Mouse (Mus musculus) forebrain, embryonic 12.5 days (tissue): ENCODE results near the gene Xpr1. TPM values are rescaled to one million over a fixed set of nuclear protein-coding genes. Genes with fewer than 3 reads are reported as not detected.
A peak's percentile ranks its signal among the peaks of the same experiment; 100 is the strongest.

ENCODE experiments used
- ATAC-seq: fragments of 200-750 bp; cut with Nextera tagmentation; 2 replicates; pipeline ENCODE4 v1.8.0; 2017; ENCODE audit warnings: moderate TSS enrichment; ENCODE audit not compliant: low FRiP score
- H3K27ac ChIP-seq: fragments of 300-500 bp; sonication (generic); 2 replicates; pipeline ENCODE4 v1.5.1; 2016; ENCODE audit warnings: mild to moderate bottlenecking
- H3K27me3 ChIP-seq: fragments of 300-500 bp; sonication (generic); 2 replicates; pipeline ENCODE4 v1.6.1; 2016; ENCODE audit warnings: mild to moderate bottlenecking
- H3K36me3 ChIP-seq: fragments of 300-500 bp; sonication (generic); replicated peaks from 2 replicates; pipeline ENCODE4 v1.6.1; 2016; ENCODE audit warnings: mild to moderate bottlenecking
- H3K4me1 ChIP-seq: fragments of 300-500 bp; sonication (generic); 2 replicates; pipeline ENCODE4 v1.6.1; 2016
- H3K4me2 ChIP-seq: fragments of 300-500 bp; sonication (generic); 2 replicates; pipeline ENCODE4 v1.6.1; 2016; ENCODE audit warnings: mild to moderate bottlenecking, moderate library complexity
- H3K4me3 ChIP-seq: fragments of 300-500 bp; sonication (generic); replicated peaks from 2 replicates; pipeline ENCODE4 v1.5.1; 2016; ENCODE audit warnings: mild to moderate bottlenecking
- H3K9ac ChIP-seq: fragments of 300-500 bp; sonication (generic); 2 replicates; pipeline ENCODE4 v1.6.1; 2016; ENCODE audit warnings: mild to moderate bottlenecking
- H3K9me3 ChIP-seq: fragments of 300-500 bp; sonication (generic); 2 replicates; pipeline ENCODE4 v1.6.1; 2016
- WGBS: fragments of 180-500 bp; shearing (Covaris S2); methylation state at CpG from one replicate; pipeline ENCODE4 v1.1.7; 2016; 5-methylcytosine and 5-hydroxymethylcytosine counted together
- polyA plus RNA-seq: library from polyadenylated mRNA; unstranded; fragments of >200 nt; fragmentation: Nextera tagmentation; extraction: Ambion mirVana; gene quantifications from 2 replicates; pipeline ENCODE4 v1.2.1, GENCODE M21; 2016

Gene Xpr1
- 32.7 and 34.8 TPM in 2 replicates for polyA plus RNA-seq

DNA sequence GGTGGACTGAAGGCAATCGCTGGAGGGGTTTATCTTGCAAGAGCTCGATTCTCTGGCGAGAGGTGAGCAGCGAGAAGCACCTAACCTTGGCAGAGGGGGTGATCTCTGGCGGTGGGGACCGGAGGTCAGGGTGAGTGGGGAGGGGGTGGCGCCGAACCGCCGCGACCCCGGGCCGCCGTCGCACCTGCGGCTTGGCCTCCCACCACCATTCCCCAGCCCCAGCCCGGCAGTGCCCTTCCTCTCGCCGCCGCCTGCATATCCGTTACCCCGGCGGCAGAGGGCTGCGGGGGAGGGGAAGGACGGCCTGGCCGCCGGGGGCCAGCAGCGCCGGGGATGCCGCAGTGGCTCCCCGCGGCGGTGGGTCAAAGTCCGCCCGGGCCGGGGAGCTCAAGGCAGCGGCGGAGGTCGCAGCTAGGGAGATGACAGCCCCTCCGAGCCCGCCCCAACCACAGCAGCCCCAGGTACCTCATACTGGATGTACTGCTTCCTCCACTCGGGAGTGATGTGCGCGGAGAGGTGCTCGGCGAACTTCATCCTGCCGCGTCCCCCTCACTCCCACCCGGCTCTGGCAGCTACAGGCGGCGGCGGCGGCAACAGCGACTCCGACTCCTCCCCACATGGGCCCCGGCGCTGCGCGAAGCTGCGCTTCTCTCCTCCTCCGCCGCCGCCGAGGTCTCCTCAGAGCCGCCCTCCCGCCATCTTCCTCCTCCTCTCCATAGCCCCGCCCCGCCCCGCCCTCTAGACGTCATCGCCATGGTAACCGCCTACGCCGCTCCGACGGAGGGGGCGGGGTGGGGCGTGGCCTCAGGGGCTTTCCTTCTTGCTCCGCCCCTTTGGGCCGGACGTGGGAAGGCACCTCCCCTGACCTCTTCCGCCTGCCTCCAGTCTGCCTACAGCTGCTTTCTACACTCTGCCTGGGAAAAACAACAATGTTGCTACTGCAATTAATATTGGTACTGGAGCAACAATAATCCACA, at the start of gene Xpr1:
Gene Xpr1 (minus strand): TSS at position 715 of the 977 bp plus-strand sequence.
- peak within 1 kb of the TSS; percentile 94 for H3K27ac ChIP-seq
- H3K4me2 ChIP-seq = peak within 1 kb of the TSS; percentile 62
- peaks cover 2% of the 10 kb centered on the region; the same call in 1 of the 2 replicates for H3K4me1 ChIP-seq
- no peaks in the 10 kb centered on the region for H3K36me3 ChIP-seq
- H3K9ac ChIP-seq = peak within 1 kb of the TSS; percentile 88
- no peaks in the 10 kb centered on the region for H3K27me3 ChIP-seq
- WGBS = under 1% methylated on average over 75 of the region's 82 CpGs
- H3K9me3 ChIP-seq = no peaks in the 10 kb centered on the region
- peak within 1 kb of the TSS; percentile 93 for H3K4me3 ChIP-seq
- peak; percentile 94 for ATAC-seq

DNA sequence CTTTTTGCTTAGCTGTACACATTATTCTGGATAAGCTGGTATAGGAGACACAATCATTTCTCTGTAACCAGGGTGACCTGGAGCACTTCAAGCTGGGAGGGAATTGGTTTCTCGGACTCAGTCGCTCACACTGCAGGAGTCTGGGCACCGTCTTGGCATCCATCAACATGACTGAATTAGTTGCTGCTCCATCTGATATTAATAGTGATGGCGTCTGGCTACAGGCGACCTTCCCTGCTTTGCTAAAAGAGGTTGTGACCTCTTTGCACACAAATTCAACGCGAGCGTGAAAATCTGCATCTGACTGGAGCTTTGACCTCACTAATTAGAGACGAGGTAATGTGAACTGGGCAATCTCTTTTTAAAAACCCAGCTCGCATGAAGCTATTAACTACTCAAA, 46.2 kb upstream of the Xpr1 start:
- no peak overlapping the region for H3K9ac ChIP-seq
- WGBS = 12% methylated on average over 10 of the region's 10 CpGs
- no peak overlapping the region; the same call in 1 of the 2 replicates for H3K4me2 ChIP-seq
- H3K4me3 ChIP-seq = no peak overlapping the region
- no peak overlapping the region for H3K27ac ChIP-seq
- H3K36me3 ChIP-seq = no peaks in the 10 kb centered on the region
- no peaks in the 10 kb centered on the region for H3K9me3 ChIP-seq
- no peaks in the 10 kb centered on the region for H3K27me3 ChIP-seq
- ATAC-seq = peak; percentile 67
- H3K4me1 ChIP-seq = peaks cover 15% of the 10 kb centered on the region

DNA sequence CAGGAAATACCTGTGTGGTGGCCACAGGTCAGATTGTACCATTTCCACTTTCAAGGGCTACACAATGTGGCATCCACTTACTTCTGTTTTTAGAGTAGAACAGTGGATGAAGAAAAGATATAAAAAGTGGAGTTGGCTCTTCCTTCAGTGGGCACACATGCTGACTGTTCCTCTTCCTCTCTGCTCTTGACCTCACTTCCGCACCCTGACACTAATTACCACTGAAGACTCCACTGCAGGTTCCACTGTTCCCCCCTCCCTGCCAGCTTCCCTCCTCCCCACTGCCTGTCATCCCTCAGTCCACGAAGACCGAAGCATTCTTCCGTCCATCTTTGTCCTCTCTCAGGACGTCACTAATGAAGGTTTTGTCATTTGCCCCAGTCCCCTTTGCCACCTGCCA, 45.4 kb upstream of the Xpr1 start:
- H3K27me3 ChIP-seq = no peaks in the 10 kb centered on the region
- no peak overlapping the region for H3K4me2 ChIP-seq
- no peaks in the 10 kb centered on the region for H3K9me3 ChIP-seq
- H3K9ac ChIP-seq = no peak overlapping the region
- peaks cover 15% of the 10 kb centered on the region for H3K4me1 ChIP-seq
- no peak for ATAC-seq
- 64% methylated on average over 5 of the region's 5 CpGs for WGBS
- no peaks in the 10 kb centered on the region for H3K36me3 ChIP-seq
- H3K4me3 ChIP-seq = no peak overlapping the region
- H3K27ac ChIP-seq = no peak overlapping the region

DNA sequence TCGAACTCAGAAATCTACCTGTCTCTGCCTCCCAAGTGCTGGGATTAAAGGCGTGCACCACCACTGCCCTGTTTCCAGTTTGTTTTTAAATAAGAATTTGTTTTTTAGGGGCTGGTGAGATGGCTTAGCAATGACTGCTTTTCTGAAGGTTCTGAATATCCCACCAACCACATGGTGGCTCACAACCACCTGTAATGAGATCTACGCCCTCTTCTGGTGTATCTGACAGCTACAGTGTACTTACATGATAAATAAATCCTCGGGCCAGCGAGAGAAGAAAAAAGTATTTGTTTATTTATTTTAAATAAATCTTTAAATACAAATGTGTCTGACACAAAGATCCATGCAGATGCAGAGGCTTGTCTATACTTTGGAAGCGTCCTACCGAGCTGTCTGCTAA, 40.3 kb upstream of the Xpr1 start:
- no peak overlapping the region for H3K4me2 ChIP-seq
- H3K4me1 ChIP-seq = peaks cover 5% of the 10 kb centered on the region; the same call in 1 of the 2 replicates
- no peak overlapping the region for H3K9ac ChIP-seq
- WGBS = 87% methylated on average over 7 of the region's 7 CpGs
- H3K27me3 ChIP-seq = 0 out of 2 replicates have a peak, but pooled peaks cover 3% of the 10 kb centered on the region
- H3K27ac ChIP-seq = no peak overlapping the region
- no peak overlapping the region for H3K4me3 ChIP-seq
- no peak for ATAC-seq
- H3K9me3 ChIP-seq = no peaks in the 10 kb centered on the region
- no peaks in the 10 kb centered on the region for H3K36me3 ChIP-seq

DNA sequence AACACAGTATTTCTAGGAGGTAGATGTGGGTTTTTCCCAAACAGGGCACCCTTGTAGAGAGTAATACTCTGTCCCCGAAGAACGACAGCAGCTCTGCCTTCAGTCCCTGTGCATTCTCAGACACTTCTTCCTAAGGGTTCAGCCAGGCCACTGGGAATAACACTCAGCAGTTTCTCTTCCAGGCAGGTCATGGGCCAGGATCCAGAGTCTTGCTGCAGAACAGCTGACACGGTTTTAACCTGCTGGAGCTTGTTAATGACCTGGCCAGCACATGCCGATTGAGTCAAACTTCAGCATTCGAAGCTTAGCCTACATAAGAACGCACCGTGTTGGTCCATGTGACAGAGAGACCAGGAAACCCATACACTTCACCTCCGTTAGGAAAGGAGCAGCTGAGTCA, 36.0 kb upstream of the Xpr1 start:
- Histone ChIP-seq H3K4me1 (no peaks in the 10 kb centered on the region), H3K9me3 (no peaks in the 10 kb centered on the region), H3K9ac (no peak overlapping the region), H3K27me3 (0 out of 2 replicates have a peak, but pooled peaks cover 3% of the 10 kb centered on the region), H3K27ac (no peak overlapping the region), H3K4me3 (no peak overlapping the region), H3K4me2 (no peak overlapping the region), H3K36me3 (no peaks in the 10 kb centered on the region)
- WGBS = 90% methylated on average over 8 of the region's 8 CpGs
- ATAC-seq = no peak

DNA sequence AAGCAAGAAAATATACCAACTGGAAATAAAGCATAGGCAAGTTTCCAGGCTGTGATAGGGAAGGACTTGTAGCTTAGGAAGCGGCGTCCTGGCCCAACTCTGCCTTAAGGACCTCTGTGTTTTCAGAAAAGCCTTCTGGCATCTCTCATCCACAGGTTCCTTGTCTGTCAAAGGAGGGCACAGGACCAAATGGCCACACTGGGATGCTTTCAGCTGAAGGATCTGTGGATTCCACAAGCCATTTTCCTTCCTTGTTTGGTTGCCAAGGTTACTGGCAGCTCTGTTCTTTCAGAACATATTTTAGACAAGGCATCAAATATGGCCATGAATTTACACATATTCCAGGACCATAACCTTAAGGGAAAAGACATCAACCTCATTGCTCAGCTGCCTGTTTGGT, 31.7 kb upstream of the Xpr1 start:
- ATAC-seq = no peak
- no peak overlapping the region for H3K9ac ChIP-seq
- 79% methylated on average over 2 of the region's 2 CpGs for WGBS
- no peaks in the 10 kb centered on the region for H3K36me3 ChIP-seq
- H3K4me2 ChIP-seq = no peak overlapping the region
- no peaks in the 10 kb centered on the region for H3K9me3 ChIP-seq
- 0 out of 2 replicates have a peak, but pooled peaks cover 3% of the 10 kb centered on the region for H3K27me3 ChIP-seq
- H3K4me1 ChIP-seq = no peaks in the 10 kb centered on the region
- no peak overlapping the region for H3K27ac ChIP-seq
- H3K4me3 ChIP-seq = no peak overlapping the region

DNA sequence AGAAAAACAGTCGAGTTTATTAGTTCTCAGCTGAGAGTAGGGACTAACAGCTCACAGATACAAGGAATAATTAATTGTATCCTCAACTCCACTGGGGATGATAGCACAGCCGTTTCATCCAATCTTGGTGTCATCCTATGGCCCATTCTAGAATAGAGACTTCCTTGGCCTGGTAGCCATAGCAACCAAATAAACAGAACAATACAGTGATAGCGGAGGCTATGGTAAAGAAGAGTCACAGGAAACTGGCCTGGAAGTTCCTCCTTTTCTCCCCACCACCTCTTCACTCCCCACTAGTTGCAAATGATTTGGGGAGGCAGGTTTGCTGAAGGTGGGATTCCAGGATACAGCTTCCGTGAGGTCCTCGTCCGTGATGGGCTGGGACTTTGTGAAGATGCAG, 30.1 kb upstream of the Xpr1 start:
- 79% methylated on average over 6 of the region's 6 CpGs for WGBS
- H3K9me3 ChIP-seq = no peaks in the 10 kb centered on the region

DNA sequence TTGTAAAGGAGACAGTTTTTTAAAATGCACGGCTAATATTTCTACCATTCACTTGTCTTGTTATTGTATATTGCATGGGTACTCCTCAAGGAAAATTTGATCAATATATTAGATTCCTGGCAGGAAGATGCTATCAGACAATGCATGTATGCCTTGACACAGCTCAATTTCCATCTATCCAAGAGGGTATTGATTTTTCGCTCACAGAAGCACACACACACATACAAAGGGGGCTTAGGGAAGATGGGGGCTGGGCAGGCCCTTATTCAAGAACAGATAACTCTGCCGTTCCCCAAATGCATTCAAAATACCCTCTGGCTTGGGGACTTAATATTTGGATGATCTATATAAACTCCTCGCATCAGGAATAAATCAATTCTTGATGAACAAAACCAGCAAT, 25.9 kb upstream of the Xpr1 start:
- WGBS = 79% methylated on average over 4 of the region's 4 CpGs
- no peaks in the 10 kb centered on the region for H3K9me3 ChIP-seq
- peak overlapping the region; percentile 56; the same call in 1 of the 2 replicates for H3K27ac ChIP-seq
- no peaks in the 10 kb centered on the region for H3K27me3 ChIP-seq
- peak; percentile 75; the same call in 1 of the 2 replicates for ATAC-seq
- H3K4me3 ChIP-seq = no peak overlapping the region
- H3K36me3 ChIP-seq = no peaks in the 10 kb centered on the region
- H3K9ac ChIP-seq = no peak overlapping the region
- H3K4me2 ChIP-seq = no peak overlapping the region
- peaks cover 17% of the 10 kb centered on the region; the same call in 1 of the 2 replicates for H3K4me1 ChIP-seq

More for the DNA sequence above, 30.1 kb upstream of the Xpr1 start:
- no peak overlapping the region for H3K4me3 ChIP-seq
- no peaks in the 10 kb centered on the region for H3K36me3 ChIP-seq
- H3K4me1 ChIP-seq = peaks cover 6% of the 10 kb centered on the region; the same call in 1 of the 2 replicates
- H3K9ac ChIP-seq = no peak overlapping the region
- no peak for ATAC-seq
- H3K27ac ChIP-seq = no peak overlapping the region
- H3K27me3 ChIP-seq = no peaks in the 10 kb centered on the region
- H3K4me2 ChIP-seq = no peak overlapping the region

DNA sequence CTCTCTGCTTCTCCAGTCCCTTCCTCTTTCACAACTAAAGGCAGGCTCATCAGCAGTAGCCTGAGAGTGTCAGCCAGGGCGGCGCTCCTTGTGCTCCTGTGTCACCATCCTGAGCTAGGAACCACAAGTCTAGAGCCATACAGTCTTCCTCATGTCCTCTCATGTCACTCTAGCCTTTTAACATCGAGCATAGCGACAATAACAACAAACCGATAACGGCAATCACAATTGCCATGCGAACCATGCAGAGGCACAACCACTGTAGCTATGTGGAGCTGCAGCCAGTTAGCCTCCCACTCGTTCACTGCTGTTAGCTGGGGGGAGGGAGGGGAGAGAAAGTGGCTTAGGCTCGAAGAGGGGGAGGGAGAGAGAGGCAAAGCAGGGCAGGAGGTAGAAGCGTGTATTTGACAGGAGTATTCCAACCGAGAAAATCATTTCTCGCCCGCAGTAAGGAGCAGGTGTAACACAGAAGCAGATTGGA, 25.3 kb upstream of the Xpr1 start:
- no peaks in the 10 kb centered on the region for H3K9me3 ChIP-seq
- no peak overlapping the region for H3K4me3 ChIP-seq
- ATAC-seq = peak; percentile 86
- H3K4me1 ChIP-seq = peaks cover 17% of the 10 kb centered on the region; the same call in 1 of the 2 replicates
- H3K4me2 ChIP-seq = no peak overlapping the region
- no peak overlapping the region for H3K9ac ChIP-seq
- H3K36me3 ChIP-seq = no peaks in the 10 kb centered on the region
- H3K27me3 ChIP-seq = no peaks in the 10 kb centered on the region
- H3K27ac ChIP-seq = peak overlapping the region; percentile 80
- WGBS = 57% methylated on average over 13 of the region's 13 CpGs

DNA sequence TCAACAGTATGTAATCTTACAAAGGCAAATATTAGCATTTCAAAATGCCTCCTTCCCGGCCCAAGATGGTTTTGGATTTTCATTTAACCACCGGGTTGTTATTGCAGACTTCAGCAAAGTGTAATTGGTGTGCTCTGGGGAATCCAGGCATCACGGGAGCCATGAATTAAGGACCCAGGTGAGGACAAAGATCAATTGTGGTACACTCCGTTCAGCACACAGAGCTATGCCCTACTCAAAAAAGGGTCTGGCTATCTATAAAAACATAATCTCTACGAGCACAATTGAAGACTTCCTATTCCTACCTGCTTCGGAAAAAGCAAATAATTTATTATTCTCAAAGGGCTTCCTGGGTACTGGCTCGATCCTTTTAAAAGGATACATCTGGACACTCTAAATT, 22.3 kb upstream of the Xpr1 start:
- Histone ChIP-seq H3K27me3 (no peaks in the 10 kb centered on the region), H3K4me3 (no peak overlapping the region), H3K4me1 (peaks cover 17% of the 10 kb centered on the region; the same call in 1 of the 2 replicates), H3K9ac (no peak overlapping the region), H3K9me3 (no peaks in the 10 kb centered on the region), H3K4me2 (no peak overlapping the region), H3K27ac (no peak overlapping the region), H3K36me3 (no peaks in the 10 kb centered on the region)
- no peak for ATAC-seq
- 64% methylated on average over 7 of the region's 7 CpGs for WGBS

DNA sequence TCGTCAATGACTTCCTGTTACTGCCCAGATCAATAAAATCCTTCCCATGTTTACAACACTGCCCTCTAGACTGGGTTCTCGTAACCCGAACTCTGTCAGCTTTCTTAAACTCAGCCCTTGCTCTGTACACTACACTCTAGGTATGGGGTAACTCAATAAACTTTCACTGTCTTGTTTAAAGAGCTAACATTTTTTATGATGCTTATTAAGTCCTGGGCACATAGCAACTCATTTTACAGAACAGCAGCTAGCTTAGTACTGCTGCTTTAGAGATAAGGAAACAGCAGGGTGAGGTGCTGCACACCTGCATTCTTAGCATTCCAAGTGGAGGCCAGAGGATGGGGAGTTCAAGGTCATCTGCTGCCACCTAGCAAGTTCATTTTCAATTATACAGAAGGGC, 21.3 kb upstream of the Xpr1 start:
- WGBS = 54% methylated on average over 3 of the region's 3 CpGs
- H3K9me3 ChIP-seq = no peaks in the 10 kb centered on the region
- ATAC-seq = no peak

DNA sequence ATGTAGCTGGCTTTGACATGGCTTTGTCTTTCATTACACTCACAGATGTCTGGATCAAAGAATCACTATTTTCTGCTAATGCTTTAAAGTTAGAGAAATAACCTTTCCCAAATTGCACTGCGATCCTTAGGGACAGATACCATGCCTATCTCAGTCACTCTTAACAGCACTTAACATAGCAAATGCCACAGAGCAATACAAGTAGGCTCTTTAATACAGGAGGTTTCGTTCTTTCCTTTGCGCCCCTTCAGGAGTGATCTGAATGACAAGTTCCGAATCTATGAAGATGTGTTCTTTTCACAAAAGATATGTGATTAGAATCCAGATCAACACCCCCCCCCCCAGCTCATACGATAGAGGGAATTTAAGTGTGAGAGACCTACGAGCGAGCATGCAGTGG, 12.1 kb upstream of the Xpr1 start:
- H3K27me3 ChIP-seq = no peaks in the 10 kb centered on the region
- 63% methylated on average over 7 of the region's 7 CpGs for WGBS

More for the DNA sequence above, 21.3 kb upstream of the Xpr1 start:
- Histone ChIP-seq H3K36me3 (no peaks in the 10 kb centered on the region), H3K4me1 (peaks cover 17% of the 10 kb centered on the region; the same call in 1 of the 2 replicates), H3K27me3 (no peaks in the 10 kb centered on the region), H3K4me3 (no peak overlapping the region), H3K9ac (no peak overlapping the region), H3K4me2 (no peak overlapping the region), H3K27ac (no peak overlapping the region)

More for the DNA sequence above, 12.1 kb upstream of the Xpr1 start:
- Histone ChIP-seq H3K9me3 (no peaks in the 10 kb centered on the region), H3K27ac (no peak overlapping the region), H3K9ac (no peak overlapping the region), H3K4me1 (peaks cover 15% of the 10 kb centered on the region), H3K4me3 (no peak overlapping the region), H3K36me3 (no peaks in the 10 kb centered on the region), H3K4me2 (no peak overlapping the region)
- ATAC-seq = no peak
